Mouse (Mus musculus): Measurements from ENCODE around the gene Tbx10. TPM values are rescaled to one million over a fixed set of nuclear protein-coding genes. Genes with fewer than 3 reads are reported as not detected.
"Not testable (repeated sequence)": the region's sequence is repeated elsewhere in the genome, so short reads cannot be mapped to it uniquely, and the experiment has no call there.

The Tbx10 gene
- not detected in 2 replicates for polyA plus RNA-seq (2015; fragmentation: Nextera tagmentation; extraction: Ambion mirVana)

DNA sequence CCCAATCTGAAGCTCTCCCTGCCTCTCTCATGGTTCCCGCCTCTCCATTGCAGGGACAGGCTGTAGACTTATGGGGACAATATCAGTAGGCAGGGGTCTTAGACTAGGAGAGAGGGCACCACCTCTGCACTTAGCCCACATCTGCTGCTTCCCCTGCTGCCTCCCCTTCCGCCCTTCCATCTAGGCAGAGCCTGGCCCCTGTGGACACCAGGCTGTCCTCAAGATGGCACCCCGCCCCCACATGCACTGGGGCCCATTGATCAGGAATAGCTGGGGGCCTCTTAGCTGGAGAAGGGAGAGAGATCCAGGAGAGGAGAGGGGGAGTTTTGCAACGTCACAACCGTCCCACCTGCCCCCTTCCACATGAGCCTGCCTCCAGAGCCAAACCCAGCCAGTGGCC lies at the start of gene Tbx10:
Gene Tbx10 (plus strand): TSS at position 337 of the 400 bp plus-strand sequence.
- Histone ChIP-seq H3K27me3 (no peaks in the 10 kb centered on the region), H3K36me3 (no peaks in the 10 kb centered on the region), H3K27ac (no peak within 1 kb of the TSS), H3K9ac (replicated peaks) (no peak within 1 kb of the TSS), H3K4me2 (replicated peaks) (no peak within 1 kb of the TSS), H3K9me3 (peaks cover 3% of the 10 kb centered on the region; the same call in 1 of the 2 replicates), H3K4me1 (replicated peaks) (no peaks in the 10 kb centered on the region), H3K4me3 (replicated peaks) (no peak within 1 kb of the TSS)
- ATAC-seq = no peak
- WGBS = 57% methylated on average over 5 of the region's 5 CpGs

DNA sequence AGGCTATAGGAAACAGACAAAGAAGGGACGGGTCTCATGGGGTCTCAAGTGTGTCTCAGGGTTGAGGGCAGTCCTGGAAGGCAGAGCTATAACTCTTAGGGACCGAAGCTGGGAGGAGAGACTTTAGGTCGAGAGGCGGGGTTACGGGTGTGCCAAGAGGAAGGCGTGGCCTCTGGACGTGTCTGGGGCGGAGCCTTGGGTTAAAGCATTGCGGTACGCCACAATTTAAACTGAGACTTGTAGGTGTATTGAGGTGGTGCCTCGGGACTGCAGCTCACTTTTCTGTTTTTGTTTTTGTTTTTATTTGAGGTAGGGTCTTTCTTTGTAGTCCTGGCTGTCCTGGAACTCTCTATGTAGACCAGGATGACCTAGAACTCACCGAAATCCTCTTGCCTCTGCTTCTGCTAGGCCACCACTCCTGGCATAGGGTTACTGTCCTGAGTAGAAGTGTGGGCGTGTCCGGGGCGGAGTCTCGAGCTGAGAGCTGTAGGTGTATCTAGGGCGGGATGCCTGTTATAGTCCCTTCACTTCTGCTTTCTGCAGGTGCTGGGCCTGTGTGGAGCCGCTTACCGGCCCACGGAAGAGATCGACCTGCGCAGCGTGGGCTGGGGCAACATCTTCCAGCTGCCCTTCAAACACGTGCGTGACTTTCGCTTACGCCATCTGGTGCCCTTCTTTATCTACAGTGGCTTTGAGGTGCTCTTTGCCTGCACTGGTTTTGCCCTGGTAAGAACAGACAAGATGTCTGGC lies 49.4 kb upstream of the Tbx10 start:
- Histone ChIP-seq H3K4me1 (replicated peaks) (peaks cover 3% of the 10 kb centered on the region), H3K27ac (no peak overlapping the region), H3K9me3 (no peaks in the 10 kb centered on the region), H3K4me3 (replicated peaks) (no peak overlapping the region), H3K9ac (replicated peaks) (no peak overlapping the region), H3K27me3 (peaks cover 11% of the 10 kb centered on the region), H3K36me3 (no peaks in the 10 kb centered on the region), H3K4me2 (replicated peaks) (peak overlapping the region; percentile 21; the same call in 1 of the 2 replicates)
- no peak for ATAC-seq
- 26% methylated on average over 27 of the region's 27 CpGs for WGBS

DNA sequence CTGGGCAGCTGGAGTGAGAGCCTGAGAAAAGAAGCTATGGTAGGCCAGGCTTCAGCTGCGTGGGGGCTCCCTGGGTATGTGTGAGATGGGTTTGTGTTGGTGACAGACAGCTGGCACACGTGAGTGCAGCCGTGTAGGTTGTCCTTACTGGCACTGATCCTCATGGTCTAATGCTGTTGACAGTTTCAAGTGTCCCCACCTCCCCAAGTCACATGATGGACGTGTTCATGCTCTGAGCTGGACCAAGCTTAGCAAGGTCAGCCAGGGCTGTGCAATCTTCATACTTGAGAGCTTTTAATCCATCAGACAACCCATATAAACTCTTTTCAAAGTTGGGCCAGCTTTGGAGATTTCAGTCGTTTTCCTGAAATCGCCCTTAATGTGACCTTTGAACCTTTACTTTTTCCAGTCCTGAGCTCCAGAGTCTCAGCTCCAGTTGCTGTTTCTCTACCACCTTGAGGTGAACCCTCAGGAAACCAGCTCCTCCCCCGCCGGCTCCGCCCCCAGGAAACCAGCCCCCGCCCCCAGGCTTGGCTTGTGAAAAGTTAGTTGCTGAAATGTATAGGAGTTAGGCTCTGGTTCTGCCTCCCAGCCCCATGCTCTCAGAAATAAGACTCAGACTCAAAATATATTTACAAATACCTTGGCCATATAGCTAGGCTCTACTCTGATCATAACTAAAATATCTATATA lies 46.5 kb upstream of the Tbx10 start:
- no peak for ATAC-seq
- Histone ChIP-seq H3K4me3 (replicated peaks) (no peak overlapping the region), H3K36me3 (no peaks in the 10 kb centered on the region), H3K27ac (no peak overlapping the region), H3K9me3 (no peaks in the 10 kb centered on the region), H3K4me1 (replicated peaks) (peaks cover 3% of the 10 kb centered on the region), H3K4me2 (replicated peaks) (no peak overlapping the region), H3K9ac (replicated peaks) (no peak overlapping the region), H3K27me3 (peaks cover 11% of the 10 kb centered on the region)
- 38% methylated on average over 10 of the region's 10 CpGs for WGBS

DNA sequence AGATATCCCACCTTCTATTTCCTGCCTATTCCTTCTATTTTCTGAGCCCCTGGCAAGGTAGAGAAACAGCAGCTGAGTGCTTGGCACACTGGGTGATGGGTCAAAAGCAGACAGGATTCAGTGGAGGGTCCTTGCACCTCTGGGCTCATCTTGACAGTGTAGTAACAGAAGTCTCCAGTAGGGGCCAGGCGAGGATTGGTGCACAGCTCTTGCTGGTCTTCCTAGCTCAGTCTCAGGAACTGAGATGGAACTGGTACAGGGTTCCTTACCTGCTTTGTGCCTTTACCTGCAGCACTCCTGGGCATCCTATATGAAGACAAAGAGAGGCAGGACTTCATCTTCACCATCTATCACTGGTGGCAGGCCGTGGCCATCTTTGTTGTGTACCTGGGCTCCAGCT lies 45.8 kb upstream of the Tbx10 start:
- Histone ChIP-seq H3K9me3 (no peaks in the 10 kb centered on the region), H3K9ac (replicated peaks) (no peak overlapping the region), H3K4me1 (replicated peaks) (peaks cover 3% of the 10 kb centered on the region), H3K36me3 (no peaks in the 10 kb centered on the region), H3K4me2 (replicated peaks) (no peak overlapping the region), H3K4me3 (replicated peaks) (no peak overlapping the region), H3K27me3 (peaks cover 11% of the 10 kb centered on the region), H3K27ac (no peak overlapping the region)
- WGBS = 11% methylated on average over 2 of the region's 2 CpGs
- peak; percentile 84 for ATAC-seq

DNA sequence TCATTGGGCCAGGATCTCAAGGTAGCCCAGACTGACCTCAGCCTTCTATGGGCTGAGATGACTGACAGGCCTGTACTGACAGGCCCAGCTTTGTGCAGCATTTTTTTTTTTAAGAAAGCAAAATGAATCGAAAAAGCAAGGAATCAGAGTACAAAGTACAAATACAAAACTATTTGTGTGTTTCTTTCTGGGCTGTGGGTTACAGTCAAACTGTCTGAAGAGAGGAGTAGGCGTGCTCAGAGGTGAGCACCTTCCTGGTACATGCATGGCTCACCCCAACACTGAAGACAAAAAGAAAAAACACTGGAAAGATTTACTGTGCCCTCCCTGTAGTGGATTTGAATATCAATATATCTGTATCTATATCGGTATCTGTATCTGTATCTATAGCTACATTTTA lies 44.7 kb upstream of the Tbx10 start:
- ATAC-seq = no peak
- WGBS = 76% methylated on average over 3 of the region's 3 CpGs
- Histone ChIP-seq H3K36me3 (no peaks in the 10 kb centered on the region), H3K4me2 (replicated peaks) (no peak overlapping the region), H3K9ac (replicated peaks) (no peak overlapping the region), H3K4me3 (replicated peaks) (no peak overlapping the region), H3K4me1 (replicated peaks) (peaks cover 3% of the 10 kb centered on the region), H3K27ac (no peak overlapping the region), H3K9me3 (no peaks in the 10 kb centered on the region), H3K27me3 (peaks cover 11% of the 10 kb centered on the region)

DNA sequence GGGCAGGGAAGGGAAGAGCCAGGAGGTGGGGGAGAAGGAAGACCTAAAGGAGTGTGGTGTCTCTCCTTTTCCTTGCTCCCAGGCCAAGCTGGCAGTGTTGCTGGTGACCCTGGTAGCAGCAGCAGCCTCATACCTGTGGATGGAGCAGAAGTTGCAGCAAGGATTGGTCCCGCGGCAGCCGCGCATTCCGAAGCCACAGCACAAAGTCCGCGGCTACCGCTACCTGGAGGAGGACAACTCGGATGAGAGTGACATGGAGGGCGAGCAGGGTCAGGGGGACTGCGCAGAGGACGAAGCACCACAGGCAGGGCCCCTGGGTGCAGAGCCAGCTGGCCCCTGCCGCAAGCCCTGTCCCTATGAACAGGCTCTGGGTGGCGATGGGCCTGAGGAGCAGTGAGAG lies 44.0 kb upstream of the Tbx10 start:
- Histone ChIP-seq H3K9me3 (no peaks in the 10 kb centered on the region), H3K36me3 (no peaks in the 10 kb centered on the region), H3K27ac (no peak overlapping the region), H3K4me2 (replicated peaks) (no peak overlapping the region), H3K27me3 (peaks cover 6% of the 10 kb centered on the region; the same call in 1 of the 2 replicates), H3K4me1 (replicated peaks) (no peaks in the 10 kb centered on the region), H3K4me3 (replicated peaks) (no peak overlapping the region), H3K9ac (replicated peaks) (no peak overlapping the region)
- ATAC-seq = no peak
- 76% methylated on average over 14 of the region's 14 CpGs for WGBS

DNA sequence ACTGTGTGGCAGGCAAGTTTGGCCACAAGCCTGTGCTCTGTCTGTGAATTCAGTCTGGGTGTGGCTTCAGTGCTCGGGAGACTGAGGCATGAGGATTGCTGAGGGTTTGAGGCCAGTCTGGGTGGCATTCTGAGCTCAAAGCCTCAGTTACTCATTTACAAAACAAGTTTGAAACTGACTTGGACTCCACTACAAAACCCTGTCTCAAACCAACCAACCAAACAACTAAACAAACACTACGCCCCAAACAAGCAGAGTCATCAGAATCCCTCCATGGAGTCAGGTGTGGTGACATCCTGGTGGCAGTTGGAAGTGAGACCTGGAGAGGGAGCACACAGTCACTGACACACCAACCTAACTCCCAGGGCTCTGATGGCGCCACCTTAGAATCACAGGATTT lies 42.2 kb upstream of the Tbx10 start:
- 73% methylated on average over 3 of the region's 3 CpGs for WGBS
- no peak for ATAC-seq
- Histone ChIP-seq H3K4me3 (replicated peaks) (no peak overlapping the region), H3K27me3 (no peaks in the 10 kb centered on the region), H3K4me1 (replicated peaks) (no peaks in the 10 kb centered on the region), H3K27ac (no peak overlapping the region), H3K36me3 (no peaks in the 10 kb centered on the region), H3K9me3 (no peaks in the 10 kb centered on the region), H3K4me2 (replicated peaks) (no peak overlapping the region), H3K9ac (replicated peaks) (no peak overlapping the region)

DNA sequence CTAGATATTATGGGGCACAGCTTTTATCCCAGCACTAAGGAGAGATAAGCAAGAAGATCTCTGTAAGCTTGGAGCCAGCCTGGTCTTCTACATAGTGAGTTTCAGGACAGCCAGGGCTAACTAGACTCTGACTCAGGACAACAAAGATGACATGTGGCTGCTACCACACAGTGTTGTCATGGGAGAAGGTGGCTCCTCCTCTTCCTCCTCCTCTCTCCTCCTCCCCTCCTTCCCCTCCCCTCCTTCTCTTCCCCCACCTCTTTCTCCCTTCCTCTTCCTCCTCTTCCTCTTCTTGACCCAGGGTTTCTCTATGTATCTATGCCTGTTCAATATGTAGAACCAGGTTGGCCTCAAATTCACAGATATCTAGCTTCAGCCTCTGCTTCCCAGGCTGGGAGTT lies 41.1 kb upstream of the Tbx10 start:
- Histone ChIP-seq H3K4me1 (replicated peaks) (no peaks in the 10 kb centered on the region), H3K4me2 (replicated peaks) (no peak overlapping the region), H3K27me3 (0 out of 2 replicates have a peak, but pooled peaks cover under 1% of the 10 kb centered on the region), H3K9ac (replicated peaks) (no peak overlapping the region), H3K27ac (no peak overlapping the region), H3K36me3 (no peaks in the 10 kb centered on the region), H3K9me3 (no peaks in the 10 kb centered on the region), H3K4me3 (replicated peaks) (no peak overlapping the region)
- no peak for ATAC-seq

DNA sequence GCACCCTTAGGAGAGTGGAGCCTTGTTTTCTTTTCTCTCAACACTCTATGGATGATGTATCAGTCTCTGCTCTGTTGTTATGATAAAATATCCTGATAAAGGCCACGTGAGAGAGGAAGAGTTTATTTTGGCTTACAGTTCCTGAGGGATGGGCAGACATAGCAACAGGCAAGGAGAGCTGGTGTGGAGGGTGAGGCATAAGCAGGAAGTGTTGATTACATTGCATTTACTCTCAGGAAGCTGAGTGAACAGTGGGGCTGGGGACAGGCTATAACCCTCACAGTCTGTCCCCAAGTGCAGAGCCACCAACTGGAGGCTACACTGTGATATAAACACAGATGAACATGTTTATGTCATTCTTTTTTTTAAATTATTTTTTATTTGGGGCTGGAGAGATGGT lies 40.5 kb upstream of the Tbx10 start:
- Histone ChIP-seq H3K4me1 (replicated peaks) (no peaks in the 10 kb centered on the region), H3K27me3 (0 out of 2 replicates have a peak, but pooled peaks cover 3% of the 10 kb centered on the region), H3K36me3 (no peaks in the 10 kb centered on the region), H3K9ac (replicated peaks) (no peak overlapping the region), H3K4me2 (replicated peaks) (no peak overlapping the region), H3K4me3 (replicated peaks) (no peak overlapping the region), H3K9me3 (no peaks in the 10 kb centered on the region), H3K27ac (no peak overlapping the region)
- WGBS = 73% methylated on average over 1 of the region's 1 CpGs
- ATAC-seq = no peak

DNA sequence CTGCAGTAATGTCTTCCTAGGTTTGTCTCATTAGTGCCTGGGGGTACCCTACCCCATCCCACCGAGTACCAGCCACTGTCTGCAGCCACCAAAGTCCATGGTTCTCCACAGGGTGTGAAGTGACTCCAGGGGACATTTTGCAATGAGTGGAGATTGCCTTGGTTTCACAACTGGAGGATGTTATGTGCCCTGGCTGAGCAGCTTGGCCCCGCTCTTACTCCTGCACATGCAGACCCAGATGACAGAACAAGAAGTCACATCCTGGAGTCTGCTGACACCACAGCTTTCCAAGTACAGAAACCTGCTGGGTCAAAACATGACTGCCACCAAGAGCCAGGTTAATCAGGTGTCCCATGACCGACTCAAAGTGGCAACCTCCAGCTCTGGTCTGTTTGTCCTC lies 37.5 kb upstream of the Tbx10 start:
- no peaks in the 10 kb centered on the region for H3K4me1 ChIP-seq (replicated peaks)
- no peaks in the 10 kb centered on the region for H3K36me3 ChIP-seq
- ATAC-seq = no peak
- no peak overlapping the region for H3K4me3 ChIP-seq (replicated peaks)
- H3K4me2 ChIP-seq (replicated peaks) = no peak overlapping the region
- H3K27me3 ChIP-seq = 0 out of 2 replicates have a peak, but pooled peaks cover 3% of the 10 kb centered on the region
- 73% methylated on average over 3 of the region's 3 CpGs for WGBS
- no peak overlapping the region for H3K27ac ChIP-seq
- H3K9me3 ChIP-seq = no peaks in the 10 kb centered on the region
- no peak overlapping the region for H3K9ac ChIP-seq (replicated peaks)

DNA sequence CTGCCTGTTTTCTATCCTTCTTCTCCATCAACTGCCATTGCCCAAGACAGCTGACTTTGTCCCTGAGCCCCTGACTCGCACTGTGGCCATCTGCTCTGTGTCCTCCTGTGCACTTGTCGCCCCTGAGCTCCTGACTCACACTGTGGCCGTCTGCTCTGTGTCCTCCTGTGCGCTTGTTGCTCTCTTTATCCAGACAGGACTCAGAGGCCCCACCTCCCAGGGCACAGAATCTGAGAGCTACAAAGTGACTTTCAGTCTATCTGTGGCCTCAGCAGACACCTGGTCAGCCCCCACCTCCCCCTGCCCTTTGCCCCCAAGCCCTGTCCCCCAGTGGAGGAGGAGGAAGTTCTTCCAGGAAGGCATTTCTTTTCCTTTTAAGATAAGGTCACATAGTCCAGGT lies 36.7 kb upstream of the Tbx10 start:
- H3K4me2 ChIP-seq (replicated peaks) = no peak overlapping the region
- H3K4me3 ChIP-seq (replicated peaks) = no peak overlapping the region
- H3K9me3 ChIP-seq = no peaks in the 10 kb centered on the region
- H3K27ac ChIP-seq = no peak overlapping the region
- no peaks in the 10 kb centered on the region for H3K4me1 ChIP-seq (replicated peaks)
- H3K36me3 ChIP-seq = no peaks in the 10 kb centered on the region
- 0 out of 2 replicates have a peak, but pooled peaks cover 3% of the 10 kb centered on the region for H3K27me3 ChIP-seq
- H3K9ac ChIP-seq (replicated peaks) = no peak overlapping the region
- 60% methylated on average over 4 of the region's 4 CpGs for whole genome bisulfite sequencing
- ATAC-seq = no peak

DNA sequence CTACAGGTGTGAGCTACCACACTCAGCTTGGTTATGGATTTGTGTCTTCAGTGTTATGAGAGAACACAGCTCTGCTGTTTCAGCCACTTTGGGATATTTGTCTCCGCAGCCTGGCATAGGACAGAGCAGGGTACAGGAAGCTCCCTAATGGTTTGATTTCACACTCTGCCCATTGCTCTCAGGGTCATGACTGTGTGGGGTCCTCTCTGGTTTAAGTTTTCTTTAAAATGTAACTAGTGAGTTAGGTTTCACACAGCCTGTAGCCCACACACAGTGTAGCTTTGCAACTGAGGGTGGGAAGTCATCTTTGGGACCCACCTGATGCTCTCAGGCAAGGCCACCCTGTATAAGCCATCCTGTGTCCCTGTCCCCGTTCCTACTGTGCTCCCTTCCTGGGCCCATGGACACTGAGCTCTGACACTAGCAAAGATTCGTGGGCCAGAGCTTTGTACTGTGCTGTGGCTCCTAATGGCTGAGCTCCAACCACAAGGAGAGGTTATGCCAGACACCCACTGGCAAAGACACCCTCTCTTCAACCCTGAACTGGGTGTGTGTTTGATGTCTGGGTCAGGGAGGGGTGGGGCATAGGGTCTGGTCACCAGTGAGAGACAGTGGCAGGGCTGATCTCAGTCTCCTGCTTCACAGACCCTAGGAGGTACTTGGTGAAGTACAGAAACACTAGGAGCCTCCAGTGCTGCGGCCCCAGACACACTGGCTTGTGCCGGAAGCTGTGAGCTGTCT lies 35.1 kb upstream of the Tbx10 start:
- 83% methylated on average over 5 of the region's 5 CpGs for WGBS

More for the DNA sequence above, 35.1 kb upstream of the Tbx10 start:
- H3K4me1 ChIP-seq (replicated peaks); H3K36me3 ChIP-seq; H3K4me3 ChIP-seq (replicated peaks); H3K9me3 ChIP-seq; ATAC-seq; H3K9ac ChIP-seq (replicated peaks); H3K27ac ChIP-seq; H3K27me3 ChIP-seq; H3K4me2 ChIP-seq (replicated peaks): not testable (repeated sequence)
